Mouse (Mus musculus) mouse embryonic stem cell (cell line): Measurements from ENCODE around the gene Tnn.

Experiments
- in situ Hi-C, 2 experiments: fragments of 300-500 bp; cut with MboI; formaldehyde crosslinking; loops; 1 replicate in 1 of 2; 3 replicates in 1 of 2; pipeline ENCODE4 v1.14.3; 2019 to 2020; ENCODE audit warnings: low sequenced_read_pairs in 2 of 2, low pct_unique_long_range_greater_than_20kb in 1 of 2, mixed read lengths in 1 of 2; ENCODE audit not compliant: unreplicated experiment in 1 of 2

The Tnn gene

GRCm38 (mm10) chr1:160153480-160153879 lies at the start of gene Tnn:
Gene Tnn (minus strand): TSS chr1:160153580.
- in situ Hi-C loops: no loop called here

- in situ Hi-C loops: no loop called here
Measured at GRCm38 (mm10) chr1:160195337-160195663, 41.9 kb upstream of the Tnn start.

DNA sequence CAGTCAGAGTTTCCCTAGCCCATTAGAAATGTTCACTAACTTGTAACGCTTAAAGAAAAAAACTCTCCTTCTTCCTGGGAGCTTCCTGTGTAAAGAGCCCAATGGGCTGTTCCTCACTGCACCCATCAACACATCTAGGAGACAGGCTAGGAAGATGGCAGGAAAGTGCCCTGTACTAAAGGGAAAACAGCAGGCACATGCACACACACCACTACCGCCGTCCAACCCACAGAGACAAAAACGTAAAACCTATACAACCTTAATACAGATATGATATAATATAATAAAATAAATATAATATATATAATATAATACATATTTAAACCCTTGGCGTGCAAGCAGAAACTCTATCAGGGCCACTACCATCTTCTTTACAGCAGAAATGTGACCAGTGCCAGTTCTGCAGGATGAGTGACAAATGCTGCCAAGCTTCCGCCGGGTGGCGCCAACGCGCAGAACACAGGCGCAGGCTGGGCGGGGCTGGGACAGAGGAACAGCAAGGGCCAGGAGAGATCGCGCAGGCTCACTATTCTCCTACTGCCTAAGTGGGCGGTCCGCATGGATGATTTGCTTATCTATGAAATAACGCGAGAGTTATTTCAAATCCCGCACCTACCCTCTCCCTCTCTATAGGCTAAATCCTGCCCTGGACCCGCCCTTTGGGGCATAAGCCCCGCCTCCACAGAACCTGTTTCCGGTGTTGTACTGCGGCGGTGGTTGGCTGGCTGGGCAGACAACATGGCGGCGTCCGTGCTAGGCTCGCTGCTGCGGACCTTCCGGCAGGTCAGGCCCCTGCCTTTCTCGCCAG lies 41.4 kb upstream of the Tnn start, which contains the start of gene Mrps14:
Mrps14 (plus strand) TSS at position 687 of the 808 bp plus-strand sequence.
- in situ Hi-C loops: no loop called here

DNA sequence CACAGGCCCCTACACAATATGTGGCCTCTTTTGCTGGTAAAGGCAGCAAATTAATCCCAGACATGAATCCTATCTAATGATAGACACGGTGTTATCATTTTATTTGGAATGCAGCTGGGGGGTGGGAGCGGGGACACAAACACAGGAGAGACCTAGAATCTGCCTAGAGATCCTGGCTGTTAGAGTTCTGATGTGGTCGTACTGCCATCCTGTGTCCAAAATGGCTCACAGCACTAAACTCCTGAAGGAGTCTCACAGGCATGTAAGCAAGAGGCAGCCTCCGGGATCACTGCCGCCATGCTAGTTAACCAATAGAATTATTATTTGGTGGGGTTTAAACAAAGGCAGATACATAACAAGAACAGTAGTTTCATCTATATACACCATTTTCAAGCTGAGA lies 31.1 kb upstream of the Tnn start:
- in situ Hi-C loops: no loop called here

DNA sequence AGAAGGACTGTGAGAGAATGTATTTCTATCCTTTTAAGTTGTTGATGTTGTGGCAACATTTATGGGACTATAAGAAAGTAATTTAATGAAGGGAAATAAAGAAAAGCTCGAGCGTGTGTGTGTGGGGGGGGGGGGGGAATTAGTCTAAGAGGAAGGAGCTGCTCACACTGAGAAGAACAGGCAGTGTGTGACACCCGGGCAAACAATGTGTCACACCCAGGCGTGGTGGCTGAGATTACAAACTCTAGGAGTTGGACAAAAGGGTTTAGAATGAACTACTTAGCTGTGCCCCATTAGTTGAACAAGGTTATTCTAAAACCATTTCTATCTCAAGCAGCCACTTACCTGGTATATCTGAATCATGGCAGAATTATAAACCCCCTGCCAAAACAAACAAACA lies 27.8 kb upstream of the Tnn start:
- in situ Hi-C loops: no loop called here

DNA sequence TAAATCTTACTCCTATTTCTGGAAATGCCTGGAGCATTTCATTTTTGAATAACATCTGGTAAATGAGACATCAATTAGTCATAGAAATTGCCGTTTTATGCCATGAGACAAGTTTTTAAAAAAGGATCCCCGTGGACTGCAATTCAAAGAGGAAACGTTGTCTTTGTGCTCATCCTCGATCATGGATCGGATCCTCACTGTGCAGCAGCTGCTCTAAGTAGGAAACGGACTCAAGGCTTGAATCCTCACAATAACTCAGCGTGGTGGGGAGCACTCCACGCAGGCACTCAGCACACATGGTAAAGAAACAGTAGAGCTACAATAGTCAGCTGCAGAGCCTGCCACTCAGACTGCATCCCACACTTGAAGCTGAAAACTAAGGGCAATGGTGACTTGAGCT lies 23.5 kb upstream of the Tnn start:
- in situ Hi-C loops: no loop called here

DNA sequence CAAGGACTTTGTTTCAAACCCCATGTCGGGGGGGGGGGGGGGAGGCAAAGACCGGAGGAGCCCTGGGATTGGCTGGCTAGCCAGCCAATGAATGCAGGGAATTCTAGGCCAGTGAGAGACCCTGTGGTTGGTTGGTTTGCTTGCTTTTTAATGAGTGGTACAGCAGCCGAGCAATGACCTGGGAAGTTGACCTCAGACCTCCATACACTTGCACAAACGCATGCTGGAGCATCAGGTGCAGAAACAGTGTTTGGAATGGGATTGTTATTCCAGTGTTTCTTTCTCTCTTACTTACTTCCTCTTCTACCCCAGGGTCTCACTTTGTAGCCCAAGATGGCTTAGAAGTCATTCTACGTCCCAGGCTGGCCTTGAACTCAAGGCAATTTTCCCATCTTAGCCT lies 13.2 kb upstream of the Tnn start:
- in situ Hi-C loops: no loop called here

- in situ Hi-C loops: no loop called here
Measured at GRCm38 (mm10) chr1:160158190-160158589, 4.8 kb upstream of the Tnn start.

DNA sequence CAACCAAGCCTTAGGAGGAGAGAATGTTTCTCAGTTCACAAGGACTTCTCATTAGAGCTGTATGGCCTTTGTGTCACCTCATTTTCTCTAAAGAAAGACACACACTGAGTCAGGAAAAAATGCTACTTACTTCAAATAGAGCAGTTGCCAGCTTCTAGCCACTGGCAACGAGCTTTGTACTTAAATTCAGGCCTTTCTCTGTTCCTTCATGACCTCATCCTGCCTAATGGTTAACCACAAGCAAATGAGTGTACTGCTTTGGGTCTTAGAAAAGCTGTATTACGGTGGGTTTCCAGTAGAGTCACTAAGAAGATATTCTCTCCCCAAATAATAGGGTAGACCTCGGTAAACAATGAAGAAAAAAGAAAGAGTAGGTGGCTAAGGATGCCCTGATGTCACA lies 2.7 kb downstream of the Tnn start:
- in situ Hi-C loops: no loop called here

DNA sequence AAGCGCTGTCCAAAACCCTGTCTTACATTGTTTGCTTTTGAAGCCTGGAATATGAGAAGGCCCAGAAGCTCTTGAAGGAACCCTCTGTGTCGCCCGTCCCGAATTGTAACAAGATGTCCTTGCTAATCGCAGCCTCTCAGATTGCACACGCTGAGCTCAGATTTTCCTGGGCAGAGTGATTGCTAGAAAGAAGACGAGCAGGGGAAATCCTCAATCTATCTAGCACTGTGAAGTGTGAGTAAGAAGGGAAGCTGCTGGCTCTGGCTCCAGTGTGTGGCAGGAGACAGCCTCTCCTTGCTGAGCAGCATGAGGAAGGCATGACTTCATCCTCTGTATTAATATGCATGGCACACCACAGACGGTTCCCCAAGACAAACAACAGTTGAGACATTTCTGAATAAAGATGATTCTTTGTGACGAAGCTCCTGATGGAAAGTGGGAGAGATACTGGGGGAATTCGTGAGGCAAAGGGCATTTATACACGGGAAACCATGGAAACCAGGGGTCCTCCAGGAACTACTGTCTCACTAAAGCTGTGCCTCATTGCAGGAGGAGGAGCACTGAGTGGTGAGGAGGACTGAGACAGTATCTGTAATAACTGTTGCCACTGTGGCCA lies 4.0 kb downstream of the Tnn start:
- in situ Hi-C loops: no loop called here

DNA sequence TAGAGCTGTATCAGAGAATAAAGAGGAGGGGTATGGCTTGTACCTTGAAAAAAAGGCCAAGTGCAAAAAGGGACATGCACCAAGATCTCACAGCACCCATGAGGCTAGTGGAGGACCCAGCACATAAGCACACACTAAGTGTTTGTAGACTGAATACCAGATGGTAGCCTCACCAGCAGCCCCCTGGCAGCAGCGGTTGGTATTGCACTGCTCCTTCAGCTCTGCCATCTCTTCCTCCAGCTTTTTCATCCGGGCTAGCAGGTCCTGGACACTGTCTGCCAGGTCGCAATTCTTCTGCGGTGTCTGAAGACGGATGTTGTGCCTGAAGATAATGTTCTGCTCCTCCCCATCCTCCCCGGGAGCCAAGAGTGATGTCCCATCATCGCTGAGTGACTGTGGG lies 6.1 kb downstream of the Tnn start:
- in situ Hi-C loops: no loop called here

DNA sequence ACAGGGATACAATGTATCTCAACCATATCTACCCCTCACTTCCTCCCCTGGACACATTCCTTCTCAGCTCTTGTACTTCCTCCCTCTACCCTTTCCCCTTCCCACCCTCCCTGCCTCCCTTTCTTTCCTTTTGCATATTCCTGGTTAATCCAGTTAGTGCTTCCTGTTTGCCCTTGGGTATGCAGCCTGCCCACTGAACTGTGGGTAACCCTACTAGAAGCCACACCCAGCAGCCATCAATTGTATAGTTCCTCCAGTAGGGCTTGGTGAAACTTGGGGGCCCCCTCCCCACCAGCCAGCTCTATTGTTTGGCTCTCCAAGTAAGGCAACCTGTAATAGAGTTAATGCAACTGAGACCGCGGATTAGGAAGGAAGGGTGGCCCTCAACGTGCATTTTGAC lies 7.8 kb downstream of the Tnn start:
- in situ Hi-C loops: no loop called here

- in situ Hi-C loops: no loop called here
Measured at GRCm38 (mm10) chr1:160144343-160144742, 9.0 kb downstream of the Tnn start.

DNA sequence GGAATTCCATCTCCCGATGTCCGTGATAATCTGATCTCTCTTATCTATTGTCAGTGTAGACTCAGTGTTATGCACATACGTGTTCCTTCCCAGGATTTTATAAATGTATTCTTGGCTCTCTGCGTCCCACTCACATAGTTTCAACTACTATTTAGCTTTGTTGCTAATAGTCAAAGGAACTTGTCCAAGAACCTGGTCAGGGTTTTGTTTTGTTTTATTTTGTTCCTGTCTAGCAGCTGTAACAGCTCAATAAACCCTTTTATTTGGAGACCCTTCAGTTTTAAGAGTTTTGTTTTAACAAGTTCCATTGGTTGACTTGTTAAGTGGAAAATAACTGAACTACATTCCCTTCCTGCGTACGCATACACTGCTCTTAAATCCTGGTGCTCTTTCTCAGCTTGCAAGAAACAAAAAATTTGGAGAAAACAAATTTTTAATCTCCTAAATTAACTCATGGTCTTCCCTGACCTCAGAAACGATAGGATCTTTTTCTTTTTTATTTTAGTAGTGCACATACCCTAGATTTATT lies 17.0 kb downstream of the Tnn start:
- in situ Hi-C loops: no loop called here

DNA sequence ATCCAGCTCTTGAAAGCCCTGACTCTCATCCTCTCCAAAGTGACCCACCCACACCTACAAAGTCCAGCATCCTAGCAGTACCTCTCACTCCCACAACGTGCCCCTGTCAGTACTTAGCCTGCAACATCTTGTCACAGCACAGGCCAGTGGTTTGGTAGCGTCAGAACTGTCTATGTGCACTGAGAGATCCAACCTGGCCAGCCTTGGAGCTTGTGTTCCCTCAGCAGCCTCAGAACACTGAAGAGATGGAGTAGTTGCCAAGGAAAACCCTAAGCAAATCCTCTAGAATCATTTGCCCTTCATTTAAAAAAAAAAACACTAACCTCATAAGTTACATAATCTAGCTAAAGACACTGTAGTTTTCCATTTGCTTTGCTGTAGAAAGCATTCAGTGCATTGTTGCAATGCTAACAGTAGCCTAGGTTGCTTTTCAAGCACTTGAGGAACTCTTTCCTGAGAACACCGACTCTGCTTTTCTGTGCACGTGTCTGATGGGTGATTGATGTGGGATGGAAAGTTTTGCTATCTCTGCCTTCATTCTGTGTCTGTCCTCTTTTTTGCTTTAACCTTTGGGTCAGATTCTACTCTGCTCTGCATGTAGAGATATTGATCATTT lies 19.8 kb downstream of the Tnn start:
- in situ Hi-C loops: no loop called here

DNA sequence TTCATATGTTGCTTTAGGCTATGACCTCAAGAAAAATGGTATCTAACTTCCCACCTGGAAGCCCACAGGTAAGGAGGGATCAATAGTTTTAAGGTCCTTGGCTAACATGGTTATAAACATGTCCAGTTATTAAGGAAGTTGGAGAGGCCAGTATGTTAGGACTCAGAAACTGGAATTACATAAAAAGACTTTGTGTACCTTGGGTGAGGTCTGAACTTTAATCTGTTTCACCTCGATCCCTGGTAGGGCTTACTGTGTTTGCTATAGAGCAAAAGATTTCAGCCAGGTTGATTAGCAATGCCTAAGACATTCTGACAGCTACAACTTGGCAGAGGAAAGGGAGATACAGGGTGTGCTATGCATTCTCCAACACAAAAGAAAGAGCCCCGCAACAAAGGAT lies 29.4 kb downstream of the Tnn start:
- in situ Hi-C loops: no loop called here

DNA sequence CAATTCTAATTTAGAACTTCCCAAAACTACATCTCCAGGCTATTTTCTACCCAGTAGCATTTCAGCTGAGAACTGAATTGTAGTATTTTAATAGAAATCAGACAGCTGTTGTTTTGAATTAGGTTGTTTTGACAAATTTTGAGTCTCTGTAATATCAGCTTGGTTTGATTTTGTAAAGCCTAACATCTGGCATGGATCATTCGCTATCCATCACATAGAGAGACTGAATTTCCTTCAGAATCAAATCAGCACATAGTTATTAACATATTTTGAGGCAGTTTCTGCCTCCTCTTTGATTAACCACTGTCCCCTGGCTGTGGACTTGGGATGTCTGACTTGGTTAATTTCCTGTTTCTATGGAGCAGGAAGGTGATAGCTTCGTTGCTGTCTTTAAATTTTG lies 44.8 kb downstream of the Tnn start:
- in situ Hi-C loops: no loop called here

DNA sequence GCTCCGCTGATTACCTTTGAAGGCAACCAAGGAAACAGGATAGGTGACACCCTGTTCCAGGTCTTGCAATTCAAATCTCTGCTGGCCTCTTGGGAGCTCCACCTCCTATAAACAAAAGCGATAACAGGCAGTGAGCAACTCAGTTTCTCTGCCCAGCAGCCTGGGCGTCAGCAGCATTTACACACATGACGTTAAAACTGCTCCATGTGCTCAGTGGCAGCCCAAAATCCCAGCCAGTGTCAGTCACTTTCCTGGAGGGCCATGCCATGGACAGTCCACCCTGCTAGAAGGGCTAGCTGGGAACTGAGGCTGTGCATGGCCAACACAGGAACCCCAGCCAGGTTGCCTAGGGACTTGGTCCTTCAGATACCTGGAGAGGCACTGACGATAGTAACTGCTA lies 48.0 kb downstream of the Tnn start:
- in situ Hi-C loops: no loop called here

DNA sequence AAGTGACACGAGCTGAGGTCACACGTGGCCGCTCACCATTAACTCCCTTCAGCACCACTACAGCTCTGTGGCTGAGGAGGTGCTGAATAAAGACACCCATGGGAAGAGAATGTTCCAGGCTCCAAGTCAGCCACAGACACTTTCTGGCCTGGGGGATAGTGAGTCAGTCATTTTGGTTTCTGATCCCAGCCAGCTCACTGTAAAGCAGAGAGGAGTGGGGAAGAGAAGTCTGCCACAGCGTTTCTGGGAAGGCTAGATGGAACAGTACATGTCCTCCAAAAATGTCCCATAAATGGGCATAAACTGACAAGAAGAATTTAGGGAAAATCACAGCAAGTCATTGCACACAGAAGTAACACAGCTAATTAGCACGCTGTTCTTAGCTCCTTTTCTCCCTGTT lies 52.4 kb downstream of the Tnn start:
- in situ Hi-C loops: no loop called here
